Mouse (Mus musculus) heart, embryonic 14.5 days (tissue): ENCODE results near the gene Kcnq1. TPM values are rescaled to one million over a fixed set of nuclear protein-coding genes. Genes with fewer than 3 reads are reported as not detected.

Experiments used
- ATAC-seq: fragments of 200-750 bp; cut with Nextera tagmentation; 2 replicates; pipeline ENCODE4 v1.8.0; 2017; ENCODE audit warnings: low read depth, moderate TSS enrichment; ENCODE audit not compliant: insufficient number of reproducible peaks, insufficient read depth, low FRiP score
- H3K27ac ChIP-seq, 2 experiments: fragments of 200-500 bp in 1 of 2; fragments of 300-500 bp in 1 of 2; sonication (generic) in 1 of 2; replicated peaks in 1 of 2; 2 replicates each; pipeline ENCODE4 v1.5.1; 2012 to 2014; ENCODE audit warnings: low read depth in 2 of 2, low read length in 2 of 2, control low read depth in 1 of 2, mild to moderate bottlenecking in 1 of 2, mixed read lengths in 1 of 2; ENCODE audit not compliant: control insufficient read depth in 1 of 2, insufficient read depth in 1 of 2
- H3K27me3 ChIP-seq: fragments of 300-500 bp; sonication (generic); 2 replicates; pipeline ENCODE4 v1.6.1; 2014; ENCODE audit warnings: mild to moderate bottlenecking, low read length, control low read depth; ENCODE audit not compliant: control insufficient read depth, insufficient read depth
- H3K36me3 ChIP-seq: fragments of 300-500 bp; sonication (generic); 2 replicates; pipeline ENCODE4 v1.6.1; 2014; ENCODE audit warnings: mild to moderate bottlenecking, control low read depth, low read length, mixed read lengths; ENCODE audit not compliant: control insufficient read depth, insufficient read depth
- H3K4me1 ChIP-seq, 2 experiments: fragments of 200-500 bp in 1 of 2; fragments of 300-500 bp in 1 of 2; sonication (generic) in 1 of 2; 2 replicates each; pipeline ENCODE4 v1.6.1; 2012 to 2014; ENCODE audit warnings: low read length in 2 of 2, control low read depth in 1 of 2, mixed read lengths in 1 of 2; ENCODE audit not compliant: control insufficient read depth in 2 of 2, insufficient read depth in 2 of 2
- H3K4me2 ChIP-seq: fragments of 300-500 bp; sonication (generic); 2 replicates; pipeline ENCODE4 v1.6.1; 2014; ENCODE audit warnings: mild to moderate bottlenecking, low read length
- H3K4me3 ChIP-seq, 2 experiments: fragments of 200-500 bp in 1 of 2; fragments of 300-500 bp in 1 of 2; sonication (generic) in 1 of 2; 2 replicates each; pipeline ENCODE4 v1.5.1; 2012 to 2014; ENCODE audit warnings: low read length in 2 of 2, mild to moderate bottlenecking in 2 of 2, control low read depth in 1 of 2, low read depth in 1 of 2, moderate library complexity in 1 of 2; ENCODE audit not compliant: control insufficient read depth in 1 of 2, insufficient read depth in 1 of 2
- H3K9ac ChIP-seq: fragments of 300-500 bp; sonication (generic); 2 replicates; pipeline ENCODE4 v1.6.1; 2014; ENCODE audit warnings: mild to moderate bottlenecking, low read length
- H3K9me3 ChIP-seq: fragments of 300-500 bp; sonication (generic); 2 replicates; pipeline ENCODE4 v1.6.1; 2016; ENCODE audit warnings: low read length, control low read depth; ENCODE audit not compliant: control insufficient read depth
- WGBS: fragments of 180-500 bp; shearing (Covaris S2); extraction: QIAGEN DNeasy Blood & Tissue Kit; methylation state at CpG from one replicate; pipeline ENCODE4 v1.1.7; 2014; 5-methylcytosine and 5-hydroxymethylcytosine counted together
- polyA plus RNA-seq: library from polyadenylated mRNA; unstranded; fragments of >200 nt; fragmentation: Nextera tagmentation; extraction: Ambion mirVana; gene quantifications from 2 replicates; pipeline ENCODE4 v1.2.1, GENCODE M21; 2014

The Kcnq1 gene
- polyA plus RNA-seq, 1 experiment from 2014 or later: 28.1 TPM

DNA sequence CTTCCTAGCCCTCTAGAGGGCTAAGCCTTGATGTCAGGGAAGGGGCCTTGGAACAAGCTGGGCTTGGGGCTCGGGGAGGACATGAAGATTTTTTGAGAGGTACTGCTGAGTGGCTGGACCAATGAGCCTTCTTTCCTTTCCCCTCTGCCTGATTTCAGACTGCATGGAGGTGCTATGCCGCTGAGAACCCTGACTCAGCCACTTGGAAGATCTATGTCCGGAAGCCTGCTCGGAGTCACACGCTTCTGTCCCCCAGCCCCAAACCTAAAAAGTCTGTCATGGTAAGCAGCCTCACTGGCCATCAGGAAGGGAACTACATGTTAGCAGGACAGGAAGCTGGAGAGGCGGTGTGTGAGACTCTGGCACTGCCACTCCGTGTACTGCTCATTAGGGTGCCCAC lies 87.9 kb downstream of the Kcnq1 start:
- no peaks in the 10 kb centered on the region for H3K4me1 ChIP-seq
- no peaks in the 10 kb centered on the region for H3K27me3 ChIP-seq
- WGBS: 88% methylated on average over 7 of the region's 7 CpGs
- no peak overlapping the region for H3K4me3 ChIP-seq
- H3K9ac ChIP-seq: no peak overlapping the region
- H3K27ac ChIP-seq: no peak overlapping the region
- ATAC-seq: no peak
- H3K36me3 ChIP-seq: peaks cover 60% of the 10 kb centered on the region
- H3K9me3 ChIP-seq: no peaks in the 10 kb centered on the region
- no peak overlapping the region for H3K4me2 ChIP-seq

DNA sequence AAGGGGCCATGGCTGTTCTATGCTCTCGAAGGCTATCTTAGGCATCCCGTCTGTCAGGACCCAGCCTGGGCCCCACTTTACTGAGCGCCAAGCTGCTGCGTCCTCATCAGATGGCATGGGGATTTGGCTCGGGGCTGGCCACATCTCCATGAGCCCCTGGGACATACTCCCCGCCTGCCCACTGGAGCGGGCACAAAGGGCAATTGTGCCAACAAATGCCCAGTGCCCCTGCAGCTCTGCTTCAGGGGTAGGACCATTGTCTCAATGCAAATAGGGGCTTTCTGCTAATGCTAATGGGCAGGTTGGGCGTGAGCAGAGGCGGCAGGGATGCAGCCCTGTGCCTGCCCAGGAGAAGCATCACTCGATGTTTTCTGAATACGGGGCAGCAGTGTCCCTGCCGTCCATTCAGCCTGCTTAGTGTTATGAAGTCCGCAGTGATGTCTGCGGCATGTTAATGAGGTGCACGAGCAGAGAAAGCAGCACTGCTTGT lies 91.8 kb downstream of the Kcnq1 start:
- Histone ChIP-seq H3K36me3 (peaks cover 67% of the 10 kb centered on the region), H3K9me3 (no peaks in the 10 kb centered on the region), H3K4me1 (0 out of 4 replicates have a peak, but pooled peaks cover 0 to 6% of the 10 kb centered on the region in 2 experiments), H3K27me3 (no peaks in the 10 kb centered on the region), H3K4me2 (no peak overlapping the region), H3K27ac (no peak overlapping the region), H3K9ac (no peak overlapping the region), H3K4me3 (no peak overlapping the region)
- 63% methylated on average over 15 of the region's 15 CpGs for WGBS
- no peak for ATAC-seq

DNA sequence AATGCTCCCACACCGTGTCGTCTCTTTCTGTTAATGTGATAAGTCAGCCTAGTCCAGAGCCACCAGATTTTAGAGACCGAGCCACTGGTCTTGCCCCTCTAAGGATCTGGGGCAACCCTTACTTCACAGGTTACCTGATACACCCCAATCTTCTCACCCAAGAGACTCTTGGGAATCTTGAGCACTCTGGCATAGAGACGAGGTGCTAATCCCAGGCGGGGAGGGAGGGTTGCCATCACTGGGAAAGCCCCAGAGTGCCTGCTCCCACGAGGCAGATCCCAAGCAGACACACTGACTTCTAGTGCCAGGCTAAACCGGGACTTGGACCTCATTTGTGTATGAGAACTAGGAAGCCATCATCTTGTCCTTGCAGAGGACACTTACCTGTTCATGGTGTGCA lies 92.3 kb downstream of the Kcnq1 start:
- no peak for ATAC-seq
- Histone ChIP-seq H3K4me2 (no peak overlapping the region), H3K4me1 (0 out of 4 replicates have a peak, but pooled peaks cover 0 to 6% of the 10 kb centered on the region in 2 experiments), H3K9ac (no peak overlapping the region), H3K36me3 (peaks cover 63% of the 10 kb centered on the region), H3K9me3 (no peaks in the 10 kb centered on the region), H3K4me3 (no peak overlapping the region), H3K27me3 (no peaks in the 10 kb centered on the region), H3K27ac (no peak overlapping the region)
- WGBS: 48% methylated on average over 7 of the region's 7 CpGs

DNA sequence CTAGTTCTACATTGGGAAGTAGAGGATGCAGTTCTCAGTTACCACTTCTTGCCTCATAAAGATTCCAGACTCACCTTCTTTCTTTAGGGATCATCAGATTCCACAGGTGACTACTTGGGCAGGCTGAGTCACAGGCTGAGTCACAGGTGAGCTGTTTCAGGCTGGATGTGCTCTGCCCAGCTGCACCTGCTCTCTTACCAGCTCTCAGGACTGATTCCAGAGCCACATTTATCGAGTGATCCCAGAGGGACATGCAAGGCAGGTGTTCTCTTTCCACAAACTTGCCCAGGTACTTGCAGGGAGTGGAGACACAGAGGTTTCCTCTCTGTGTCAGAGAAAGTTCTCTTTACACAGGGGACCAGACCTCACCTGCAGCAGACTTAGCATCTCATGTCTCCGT lies 95.1 kb downstream of the Kcnq1 start:
- H3K9me3 ChIP-seq: no peaks in the 10 kb centered on the region
- WGBS: 88% methylated on average over 2 of the region's 2 CpGs
- no peak overlapping the region for H3K27ac ChIP-seq
- no peak overlapping the region for H3K4me2 ChIP-seq
- H3K27me3 ChIP-seq: no peaks in the 10 kb centered on the region
- peaks cover 42% of the 10 kb centered on the region for H3K36me3 ChIP-seq
- no peak overlapping the region for H3K9ac ChIP-seq
- H3K4me1 ChIP-seq: 0 out of 4 replicates have a peak, but pooled peaks cover 0 to 6% of the 10 kb centered on the region in 2 experiments
- ATAC-seq: no peak
- H3K4me3 ChIP-seq: no peak overlapping the region

DNA sequence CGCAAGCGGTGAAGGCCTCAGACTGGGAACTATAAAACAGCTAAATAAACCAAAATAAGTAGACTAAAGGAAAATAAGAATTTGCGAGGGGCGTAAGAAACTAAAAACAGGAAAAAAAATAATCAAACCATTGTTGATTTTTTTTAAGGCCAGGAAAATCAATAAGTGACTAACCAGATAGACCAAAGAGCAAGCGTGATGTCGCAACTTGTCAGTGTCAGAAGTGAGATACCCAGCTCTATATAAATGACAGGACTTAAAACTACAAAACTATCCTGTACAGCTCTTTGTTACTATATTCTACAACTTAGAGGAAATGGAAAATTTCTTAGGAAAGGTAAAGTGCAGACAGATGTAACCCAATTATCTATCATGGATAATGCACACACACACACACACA lies 97.7 kb downstream of the Kcnq1 start:
- no peak overlapping the region for H3K9ac ChIP-seq
- H3K27me3 ChIP-seq: no peaks in the 10 kb centered on the region
- 90% methylated on average over 6 of the region's 6 CpGs for WGBS
- no peak overlapping the region for H3K4me3 ChIP-seq
- H3K36me3 ChIP-seq: peaks cover 27% of the 10 kb centered on the region
- no peaks in the 10 kb centered on the region for H3K9me3 ChIP-seq
- 0 out of 4 replicates have a peak, but pooled peaks cover 0 to 6% of the 10 kb centered on the region in 2 experiments for H3K4me1 ChIP-seq
- no peak overlapping the region for H3K27ac ChIP-seq
- no peak for ATAC-seq
- H3K4me2 ChIP-seq: no peak overlapping the region

DNA sequence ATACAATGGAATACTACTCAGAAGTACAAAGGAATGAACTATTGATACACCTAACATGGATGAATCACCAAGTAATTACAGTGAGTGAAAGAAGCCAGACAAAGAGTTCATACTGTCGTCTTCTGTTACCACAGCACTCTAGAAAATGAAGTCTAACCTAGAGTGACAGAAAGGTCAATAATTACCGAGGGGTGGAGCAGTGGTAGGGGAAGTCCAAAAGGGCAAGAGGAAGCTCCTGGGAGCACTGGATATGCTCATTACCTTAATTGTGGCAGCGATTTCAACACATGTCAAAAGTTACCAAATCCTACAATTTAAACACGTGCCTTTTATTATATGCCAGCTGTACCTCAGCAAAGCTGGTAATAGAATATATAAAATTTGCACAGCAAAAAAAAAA lies 100.9 kb downstream of the Kcnq1 start:
- WGBS: 68% methylated on average over 4 of the region's 4 CpGs
- ATAC-seq: no peak
- no peak overlapping the region for H3K9ac ChIP-seq

DNA sequence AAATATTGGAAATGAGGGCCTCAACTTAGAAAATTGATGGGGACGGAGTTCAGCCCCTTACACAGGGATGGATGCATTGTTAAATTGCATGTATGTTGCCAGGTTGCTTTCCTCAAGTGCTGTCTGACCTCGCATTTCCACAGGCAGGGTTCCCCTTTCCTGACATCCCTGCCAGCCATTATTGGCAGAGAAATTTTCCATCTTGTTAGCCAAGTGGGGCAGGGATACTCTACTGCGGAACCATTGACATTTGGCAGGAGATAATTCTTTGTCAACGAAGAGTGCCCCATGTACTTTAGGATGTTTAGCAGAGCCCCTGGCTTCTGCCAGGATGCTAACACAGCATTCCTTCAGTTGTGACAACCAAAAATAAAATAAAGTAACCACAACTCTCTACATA lies 104.6 kb downstream of the Kcnq1 start:
- H3K4me2 ChIP-seq: no peak overlapping the region
- H3K36me3 ChIP-seq: peaks cover 5% of the 10 kb centered on the region; the same call in 1 of the 2 replicates
- no peak overlapping the region for H3K4me3 ChIP-seq
- H3K9me3 ChIP-seq: no peaks in the 10 kb centered on the region
- H3K27ac ChIP-seq: no peak overlapping the region
- no peak overlapping the region for H3K9ac ChIP-seq
- H3K4me1 ChIP-seq: peaks cover 0 to 2% of the 10 kb centered on the region in 2 experiments; a peak in 2 of 4 replicates
- H3K27me3 ChIP-seq: no peaks in the 10 kb centered on the region
- no peak for ATAC-seq
- WGBS: 43% methylated on average over 4 of the region's 4 CpGs

More for the DNA sequence above, 100.9 kb downstream of the Kcnq1 start:
- Histone ChIP-seq H3K27ac (no peak overlapping the region), H3K4me3 (no peak overlapping the region), H3K36me3 (peaks cover 10% of the 10 kb centered on the region; the same call in 1 of the 2 replicates), H3K9me3 (no peaks in the 10 kb centered on the region), H3K4me2 (no peak overlapping the region), H3K27me3 (no peaks in the 10 kb centered on the region), H3K4me1 (peaks cover 0 to 2% of the 10 kb centered on the region in 2 experiments; a peak in 2 of 4 replicates)

DNA sequence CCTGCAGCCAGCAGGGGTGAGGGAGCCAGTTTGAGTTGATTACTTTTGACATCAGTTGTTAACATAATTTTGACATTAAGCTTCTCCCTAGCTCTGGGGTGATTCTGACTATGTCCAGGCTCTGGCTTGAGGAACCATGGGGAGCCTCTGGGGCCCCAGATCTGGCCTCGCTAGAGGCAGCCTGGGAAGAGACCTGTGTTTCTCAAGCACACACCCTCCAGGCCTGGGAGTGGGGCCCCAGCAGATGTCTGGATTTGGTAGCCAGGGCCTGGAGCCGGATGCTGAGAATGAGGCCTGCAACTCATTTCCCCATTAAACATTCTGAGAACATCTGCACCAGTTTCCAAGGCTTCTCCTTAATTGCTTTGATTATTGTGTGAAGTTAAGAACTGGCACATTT lies 145.0 kb downstream of the Kcnq1 start:
- H3K9ac ChIP-seq: no peak overlapping the region
- ATAC-seq: no peak

More for the DNA sequence above, 145.0 kb downstream of the Kcnq1 start:
- Histone ChIP-seq H3K27ac (no peak overlapping the region), H3K9me3 (peaks cover 18% of the 10 kb centered on the region), H3K4me1 (peaks cover 3 to 9% of the 10 kb centered on the region in 2 experiments), H3K4me3 (no peak overlapping the region), H3K27me3 (no peaks in the 10 kb centered on the region), H3K4me2 (no peak overlapping the region), H3K36me3 (peaks cover 15% of the 10 kb centered on the region)
- WGBS: 96% methylated on average over 2 of the region's 2 CpGs
